Mouse (Mus musculus) 3T3-L1 (cell line): ENCODE measurements around the gene Npr2.
A peak's percentile ranks its signal among the peaks of the same experiment; 100 is the strongest.
"Not testable (repeated sequence)": the region's sequence is repeated elsewhere in the genome, so short reads cannot be mapped to it uniquely, and the experiment has no call there.

ENCODE experiments used
- DNase-seq: peaks from one replicate; pipeline ENCODE4 v3.0.0-alpha.2; 2015; ENCODE audit warnings: low read depth, low spot score

Npr2 gene

GRCm38 (mm10) chr4:43631046-43631955 lies at the start of gene Npr2:
Npr2 (plus strand) TSS chr4:43631935.
- peak; percentile 40 for DNase-seq

DNA sequence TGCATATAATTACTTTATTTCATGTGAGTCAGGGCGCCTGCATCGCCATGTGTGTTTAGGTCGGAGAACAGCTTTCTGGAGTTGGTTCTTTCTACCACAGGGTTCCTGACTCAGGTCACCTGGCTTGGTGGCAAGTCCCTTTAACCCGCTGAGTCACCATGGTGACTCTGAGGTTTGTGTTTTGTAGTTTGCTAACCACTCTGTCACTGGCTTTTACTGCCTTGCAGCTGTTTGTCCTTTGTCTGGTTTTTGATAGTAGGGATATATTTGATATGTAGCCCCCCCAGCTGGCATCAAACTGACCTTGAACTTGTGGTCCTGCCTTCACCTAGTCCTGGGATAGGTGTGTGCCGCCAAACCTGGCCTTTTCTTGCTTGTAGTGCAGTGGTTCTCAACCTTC lies 49.5 kb upstream of the Npr2 start:
- no peak for DNase-seq

DNA sequence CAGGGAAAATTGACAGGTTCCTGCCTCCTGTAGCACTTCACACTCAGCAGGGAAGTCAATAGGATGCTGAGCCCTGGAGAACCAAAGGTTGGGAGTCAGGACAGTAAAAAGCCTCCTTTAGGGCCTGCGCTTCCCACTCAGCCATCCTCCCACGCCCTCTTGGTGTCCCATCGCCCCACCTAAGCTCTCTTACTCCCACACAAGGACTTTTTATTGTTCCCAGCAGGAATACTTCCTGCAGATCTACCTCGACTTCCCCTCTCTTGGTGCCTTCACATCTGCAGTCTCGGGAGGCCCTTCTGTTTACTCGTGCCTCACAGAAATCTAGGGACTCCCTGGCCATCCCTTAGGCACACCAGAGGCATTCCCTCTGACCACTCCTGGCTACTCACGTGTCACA lies 48.3 kb upstream of the Npr2 start:
- DNase-seq: no peak

- DNase-seq: no peak
Observed at GRCm38 (mm10) chr4:43584444-43585416, 47.0 kb upstream of the Npr2 start, which contains the start of gene Msmp. Msmp (minus strand) TSS chr4:43584494.

DNA sequence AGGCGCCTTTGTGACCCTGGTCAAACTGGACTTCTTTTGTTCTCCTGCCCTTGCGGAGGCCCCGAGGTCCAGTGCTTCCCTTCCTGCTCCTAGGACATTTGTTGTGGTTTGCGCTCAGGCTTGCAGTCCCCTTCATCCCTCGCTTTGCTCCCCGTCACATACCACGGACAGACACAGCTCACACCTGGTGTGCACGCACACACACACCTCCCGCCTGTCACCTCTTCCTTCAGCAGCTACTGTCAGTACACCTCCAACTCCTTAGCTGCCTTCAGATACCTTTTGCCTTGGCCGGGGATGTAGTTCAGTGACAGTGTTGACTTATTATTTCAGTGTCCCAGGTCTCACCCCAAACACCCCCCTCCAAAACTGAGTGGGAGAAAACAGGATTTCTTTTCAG lies 46.1 kb upstream of the Npr2 start:
- DNase-seq: no peak

- DNase-seq: no peak
Observed at GRCm38 (mm10) chr4:43586411-43586810, 45.3 kb upstream of the Npr2 start.

GRCm38 (mm10) chr4:43587681-43588080 lies 44.1 kb upstream of the Npr2 start:
- DNase-seq: no peak

- no peak for DNase-seq
Observed at GRCm38 (mm10) chr4:43591543-43591942, 40.2 kb upstream of the Npr2 start.

DNA sequence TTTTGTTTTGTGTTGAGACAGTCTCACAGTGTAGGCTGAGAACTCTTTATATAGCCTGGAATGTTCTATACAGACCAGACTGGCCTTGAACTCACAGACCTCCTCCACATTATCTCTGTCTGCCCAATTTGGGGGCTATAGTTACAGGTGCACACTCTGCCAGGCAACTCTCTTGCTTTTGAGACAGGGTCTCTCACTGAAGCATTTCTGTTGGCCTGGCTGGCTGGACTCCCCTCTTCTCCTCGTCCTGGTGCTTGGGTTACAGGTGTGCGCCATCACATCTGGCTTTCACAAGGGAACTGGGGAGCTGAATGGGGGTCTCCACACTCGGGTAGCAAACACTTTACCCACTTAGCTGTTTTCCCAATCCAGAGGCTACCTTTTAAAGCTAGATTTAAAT lies 39.8 kb upstream of the Npr2 start:
- no peak for DNase-seq

GRCm38 (mm10) chr4:43593453-43593852 lies 38.3 kb upstream of the Npr2 start:
- DNase-seq: no peak

- DNase-seq: not testable (repeated sequence)
Observed at GRCm38 (mm10) chr4:43596597-43596996, 35.1 kb upstream of the Npr2 start.

DNA sequence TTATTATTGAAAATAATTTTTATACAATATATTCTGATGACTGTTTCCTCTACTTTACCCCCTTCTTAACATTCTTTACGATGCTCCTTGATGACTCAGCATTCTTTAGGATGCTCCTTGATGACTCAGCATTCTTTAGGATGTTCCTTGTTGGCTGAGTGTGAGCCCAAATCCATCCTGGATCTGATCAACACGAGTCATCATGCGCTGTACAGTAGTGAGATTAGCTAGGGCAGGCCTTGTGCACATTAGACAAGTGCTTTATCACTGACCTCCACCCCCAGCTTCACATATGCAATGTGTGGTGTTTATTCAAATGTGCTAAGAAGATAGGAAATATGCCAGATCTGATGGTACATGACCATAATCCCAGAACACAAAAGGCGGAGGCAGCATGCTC lies 33.5 kb upstream of the Npr2 start:
- DNase-seq: peak; percentile 78

DNA sequence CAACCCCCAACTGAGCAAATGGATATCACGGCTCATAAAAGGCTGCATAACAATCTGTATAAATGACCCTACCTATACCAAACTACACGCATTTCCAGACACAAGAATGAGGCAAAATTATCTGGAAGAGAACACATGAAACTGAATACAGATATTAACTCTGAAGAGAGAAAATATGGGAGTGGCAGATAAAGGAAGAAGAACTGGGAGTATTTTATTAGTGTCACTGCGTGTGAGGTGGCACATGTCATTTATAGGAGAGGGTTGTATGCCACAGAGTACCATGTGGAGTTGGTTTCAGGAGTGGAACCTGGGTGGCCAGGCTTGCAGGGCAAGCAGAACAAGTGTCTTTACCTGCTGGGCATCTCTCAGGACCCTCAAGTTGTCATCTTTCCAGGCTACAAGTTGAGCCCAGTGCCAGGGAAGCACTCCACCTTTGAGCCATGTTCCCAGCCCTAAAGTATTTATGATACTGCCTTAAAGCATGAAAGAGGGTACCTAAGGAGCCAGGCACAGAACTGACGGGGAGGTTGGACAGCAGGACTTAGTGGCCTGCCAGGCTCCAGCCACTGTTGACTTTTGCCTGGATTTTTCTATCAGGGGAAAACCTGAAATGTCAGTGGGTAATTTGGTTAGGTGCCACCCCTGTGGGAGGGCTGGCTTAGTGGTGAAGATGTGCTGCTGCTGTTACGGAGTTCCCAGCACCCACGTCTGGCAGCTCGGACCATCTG lies 32.9 kb upstream of the Npr2 start:
- DNase-seq: no peak

DNA sequence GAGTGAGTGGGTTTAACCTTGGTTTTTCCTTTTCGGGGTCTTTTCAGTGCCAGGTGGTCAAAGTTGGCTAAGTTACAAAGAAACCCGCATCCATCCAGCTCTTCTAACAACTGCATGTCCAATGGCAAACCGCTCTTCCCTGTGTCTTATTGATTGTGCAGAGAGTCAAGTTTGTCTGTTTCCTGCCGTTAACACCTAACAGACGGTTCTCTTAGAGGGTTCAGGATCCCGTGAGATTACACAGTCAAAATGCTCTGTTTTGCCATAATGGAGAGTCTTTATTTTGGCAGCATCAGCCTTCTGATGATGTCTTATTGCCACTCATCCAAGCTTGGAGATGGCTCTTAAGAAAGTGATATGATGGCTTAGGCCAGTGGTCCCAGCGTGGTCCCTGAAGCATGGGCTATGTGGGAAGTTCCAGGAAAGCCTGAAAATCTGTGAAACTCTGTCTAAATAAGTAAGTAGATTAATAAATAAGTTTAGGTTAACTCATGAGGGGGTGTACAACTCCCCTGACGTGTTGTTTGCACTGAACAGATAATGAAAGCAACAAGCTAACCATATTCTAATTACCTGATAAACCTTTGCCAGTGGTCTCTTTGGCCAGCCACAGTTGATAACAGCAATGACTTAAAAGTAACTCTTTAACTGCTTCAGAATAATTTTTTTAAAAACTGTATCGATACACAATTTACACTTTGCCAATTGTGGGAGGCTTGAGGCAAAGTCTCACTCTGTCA lies 31.4 kb upstream of the Npr2 start:
- no peak for DNase-seq

GRCm38 (mm10) chr4:43604099-43604498 lies 27.6 kb upstream of the Npr2 start:
- no peak for DNase-seq

DNA sequence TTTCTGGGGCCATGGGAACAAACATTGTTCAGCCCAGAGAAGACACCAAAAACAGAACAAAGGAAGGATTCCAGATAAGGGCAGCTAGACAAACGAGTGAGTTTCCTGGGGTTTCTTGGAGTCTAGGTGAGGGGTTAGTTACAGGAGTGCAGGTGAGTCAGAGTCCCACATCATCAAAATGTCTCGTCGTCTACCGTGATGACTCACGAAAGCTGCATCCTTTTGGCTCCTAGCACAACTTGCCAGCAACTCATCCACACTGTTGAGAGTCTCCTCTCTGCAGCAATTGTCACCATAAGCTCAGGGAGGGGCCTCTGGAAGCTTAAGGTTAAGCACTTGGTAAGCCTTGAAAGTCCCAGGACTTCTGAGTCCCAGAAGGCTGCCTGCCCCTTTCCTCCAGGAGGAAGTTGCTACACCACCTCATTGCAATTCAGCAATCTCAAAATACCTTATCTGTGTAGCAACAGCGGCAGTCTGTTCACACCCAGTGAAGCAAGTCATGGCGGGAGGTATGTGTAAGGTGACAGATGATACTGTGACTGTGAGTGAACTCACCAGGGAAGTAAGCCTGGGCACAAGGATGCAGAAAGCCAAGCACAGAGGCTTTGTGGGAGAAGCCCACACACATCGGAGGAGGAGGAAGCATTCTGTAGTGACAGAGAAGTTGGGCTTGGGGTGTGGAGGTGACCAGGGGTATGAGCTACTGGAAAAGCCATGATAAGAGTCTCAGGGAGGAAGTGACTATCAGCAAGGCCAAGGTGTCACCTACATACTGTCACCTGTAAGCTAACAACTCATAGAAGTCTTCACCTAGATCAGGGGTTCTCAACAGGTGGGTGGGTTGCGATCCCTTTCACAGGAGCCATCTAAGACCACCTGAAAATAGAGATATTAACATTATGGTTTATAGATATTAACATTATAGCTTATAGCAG lies 26.7 kb upstream of the Npr2 start:
- DNase-seq: peak; percentile 56

GRCm38 (mm10) chr4:43612534-43612933 lies 19.2 kb upstream of the Npr2 start:
- DNase-seq: no peak

DNA sequence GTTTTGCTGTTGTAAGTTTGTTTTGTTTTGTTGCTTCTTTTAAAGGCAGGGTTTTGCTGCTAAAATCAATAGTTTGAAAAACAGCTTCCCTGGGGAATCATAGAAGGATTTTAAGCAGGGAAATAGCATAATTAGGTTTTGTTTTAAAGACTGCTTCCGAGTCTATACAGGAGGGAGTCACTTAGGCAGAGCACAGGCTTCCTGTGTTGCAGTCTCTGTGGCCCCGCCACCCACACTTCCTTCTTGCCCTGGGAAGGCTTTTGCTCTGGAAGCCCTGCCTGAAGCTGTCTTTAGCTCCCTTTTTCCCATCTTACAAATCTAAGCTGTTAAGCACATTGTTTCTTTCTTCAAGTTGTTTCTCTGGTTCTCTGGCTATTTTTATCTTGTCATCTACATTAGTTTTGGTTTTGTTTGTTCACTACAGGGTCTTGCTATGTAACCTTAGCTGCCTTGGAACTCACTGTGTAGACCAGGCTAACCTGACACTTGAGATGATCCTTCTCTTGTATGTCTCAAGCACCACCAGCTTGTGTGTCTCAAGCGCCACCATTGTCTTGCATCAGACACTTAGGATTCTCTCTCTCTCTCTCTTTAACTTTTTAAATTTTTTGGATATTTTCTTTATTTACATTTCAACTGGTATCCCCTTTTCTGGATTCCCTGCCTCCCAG lies 18.5 kb upstream of the Npr2 start:
- no peak for DNase-seq

DNA sequence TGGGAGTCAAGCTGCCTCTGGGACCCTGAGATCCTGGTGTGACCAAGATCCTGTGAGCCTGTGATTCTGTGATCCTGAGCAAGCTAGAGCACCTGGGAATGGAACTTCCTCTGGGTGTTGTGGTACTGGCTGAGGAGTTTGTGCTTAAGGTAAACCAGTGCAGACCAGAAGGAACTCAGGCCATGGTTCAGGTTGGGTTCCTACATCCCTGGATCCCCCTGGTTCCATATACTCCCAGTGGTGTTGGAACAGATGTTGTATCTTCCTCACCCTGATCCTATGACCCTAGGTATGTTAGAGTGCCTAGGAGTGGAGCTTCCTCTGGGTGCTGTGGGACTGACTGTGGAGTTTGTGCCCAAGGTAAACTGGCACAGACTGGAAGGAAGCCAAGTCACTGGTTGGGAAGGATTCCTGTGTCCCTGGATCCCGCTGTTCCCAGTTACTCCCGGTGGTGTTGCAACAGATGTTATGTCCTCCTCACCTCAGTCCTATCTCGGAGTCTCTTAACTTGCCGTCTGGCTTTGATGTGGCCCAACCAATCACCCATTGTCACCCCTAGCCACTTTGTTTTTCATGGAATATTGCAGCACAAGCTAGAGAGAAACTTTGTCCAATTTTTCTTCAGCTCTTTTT lies 11.5 kb upstream of the Npr2 start:
- no peak for DNase-seq
